Mouse (Mus musculus) bone marrow macrophage, adult 2 months (primary cell): ENCODE data around the gene Ssbp2.

Experiments used
- CTCF ChIP-seq: IDR thresholded peaks from 2 replicates; pipeline ENCODE4 v1.5.1; 2012; ENCODE audit warnings: low read depth, mild to moderate bottlenecking, low read length, moderate library complexity
- POLR2A ChIP-seq: IDR thresholded peaks from 2 replicates; pipeline ENCODE4 v1.6.1; 2012; ENCODE audit warnings: mild to moderate bottlenecking, low read depth, low read length, borderline replicate concordance

DNA sequence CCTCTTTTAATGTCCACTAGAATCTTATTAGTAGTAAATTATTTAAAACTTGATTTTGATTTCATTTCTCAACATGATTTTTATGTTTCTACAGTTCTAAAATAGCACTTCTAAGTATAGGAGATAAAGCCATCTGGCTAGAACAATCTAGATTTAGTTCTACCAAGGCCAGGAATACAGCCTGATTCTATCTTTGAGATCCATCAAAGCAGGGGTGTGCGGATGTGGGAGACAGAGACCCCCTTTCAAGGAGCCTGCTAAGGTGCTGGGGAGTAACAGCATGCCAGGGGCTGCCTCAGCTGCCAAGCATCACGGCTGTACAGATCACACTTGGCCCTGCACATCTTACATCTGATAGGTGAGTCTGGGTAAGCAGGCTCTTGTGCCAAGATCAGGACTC is 13.4 kb upstream of the Ssbp2 start:
- TF ChIP-seq POLR2A (no peak), CTCF (no peak)
